Mouse (Mus musculus) B cell, adult 2 months (primary cell): ENCODE results near the gene Mypop.

Experiments used
- DNase-seq, 2 experiments: peaks; one replicate each; pipeline ENCODE4 v3.0.0; 2022

Mypop gene

GRCm38 (mm10) chr7:18991660-18992293 lies 732 bp downstream of the Mypop start:
- peak; percentile 32 to 37 for DNase-seq

GRCm38 (mm10) chr7:18992294-18992675 lies 1.2 kb downstream of the Mypop start:
- DNase-seq: peak; percentile 14 to 16

GRCm38 (mm10) chr7:18993036-18993435 lies 2.0 kb downstream of the Mypop start:
- no peak for DNase-seq

GRCm38 (mm10) chr7:18998835-18999234 lies 7.8 kb downstream of the Mypop start:
- no peak for DNase-seq

GRCm38 (mm10) chr7:19000421-19000820 lies 9.4 kb downstream of the Mypop start:
- DNase-seq: no peak

GRCm38 (mm10) chr7:19001066-19001806 lies 10.2 kb downstream of the Mypop start:
- DNase-seq: peak; percentile 79 to 81

GRCm38 (mm10) chr7:19001807-19002085 lies 10.7 kb downstream of the Mypop start:
- DNase-seq: no peak

GRCm38 (mm10) chr7:19002115-19002514 lies 11.1 kb downstream of the Mypop start:
- DNase-seq: no peak

- DNase-seq: peak; percentile 61 to 63
Measured at GRCm38 (mm10) chr7:19002848-19003498, 11.9 kb downstream of the Mypop start.

- DNase-seq: peak; percentile 92 to 94
Measured at GRCm38 (mm10) chr7:19003902-19004630, 13.0 kb downstream of the Mypop start, which contains the start of gene Irf2bp1. TSS of gene Irf2bp1 (plus strand) at chr7:19004044.

- DNase-seq: peak in 1 of 2 experiments; percentile 23
Measured at GRCm38 (mm10) chr7:19004631-19005079, 13.6 kb downstream of the Mypop start.

GRCm38 (mm10) chr7:19005417-19006121 lies 14.5 kb downstream of the Mypop start:
- no peak for DNase-seq

GRCm38 (mm10) chr7:19006476-19006875 lies 15.4 kb downstream of the Mypop start:
- DNase-seq: peak; percentile 85 to 87

GRCm38 (mm10) chr7:19007026-19007977 lies 16.3 kb downstream of the Mypop start:
- DNase-seq: no peak

GRCm38 (mm10) chr7:19010581-19010980 lies 19.5 kb downstream of the Mypop start:
- no peak for DNase-seq

GRCm38 (mm10) chr7:19012025-19012621 lies 21.1 kb downstream of the Mypop start:
- DNase-seq: no peak

- no peak for DNase-seq
Measured at GRCm38 (mm10) chr7:19012882-19013281, 21.8 kb downstream of the Mypop start.

- DNase-seq: no peak
Measured at GRCm38 (mm10) chr7:19014452-19014851, 23.4 kb downstream of the Mypop start.

- no peak for DNase-seq
Measured at GRCm38 (mm10) chr7:19016042-19016441, 25.0 kb downstream of the Mypop start.

- DNase-seq: no peak
Measured at GRCm38 (mm10) chr7:19017909-19018308, 26.9 kb downstream of the Mypop start.

- no peak for DNase-seq
Measured at GRCm38 (mm10) chr7:19021048-19021447, 30.0 kb downstream of the Mypop start.
